Mouse (Mus musculus) lung, embryonic 15.5 days (tissue): Measurements from ENCODE around the gene Kifc5b. TPM values are rescaled to one million over a fixed set of nuclear protein-coding genes. Genes with fewer than 3 reads are reported as not detected.
"Not testable (repeated sequence)": the region's sequence is repeated elsewhere in the genome, so short reads cannot be mapped to it uniquely, and the experiment has no call there.

Experiments
- ATAC-seq: fragments of 200-750 bp; cut with Nextera tagmentation; 2 replicates; pipeline ENCODE4 v1.8.0; 2017; ENCODE audit warnings: moderate number of reproducible peaks, borderline replicate concordance; ENCODE audit not compliant: low FRiP score, low TSS enrichment; ENCODE audit errors: extremely low read depth
- H3K27ac ChIP-seq: fragments of 300-500 bp; sonication (generic); 2 replicates; pipeline ENCODE4 v1.5.1; 2015; ENCODE audit warnings: moderate library complexity, mild to moderate bottlenecking, inconsistent platforms
- H3K27me3 ChIP-seq: fragments of 300-500 bp; sonication (generic); 2 replicates; pipeline ENCODE4 v1.6.1; 2015; ENCODE audit warnings: inconsistent platforms
- H3K36me3 ChIP-seq: fragments of 300-500 bp; sonication (generic); 2 replicates; pipeline ENCODE4 v1.6.1; 2015; ENCODE audit warnings: inconsistent platforms
- H3K4me1 ChIP-seq: fragments of 300-500 bp; sonication (generic); 2 replicates; pipeline ENCODE4 v1.6.1; 2015; ENCODE audit warnings: inconsistent platforms
- H3K4me2 ChIP-seq: fragments of 300-500 bp; sonication (generic); 2 replicates; pipeline ENCODE4 v1.6.1; 2015; ENCODE audit warnings: inconsistent platforms, mild to moderate bottlenecking, moderate library complexity
- H3K4me3 ChIP-seq: fragments of 300-500 bp; sonication (generic); 2 replicates; pipeline ENCODE4 v1.5.1; 2015; ENCODE audit warnings: mild to moderate bottlenecking, inconsistent platforms
- H3K9ac ChIP-seq: fragments of 300-500 bp; sonication (generic); 2 replicates; pipeline ENCODE4 v1.6.1; 2015; ENCODE audit warnings: inconsistent platforms
- H3K9me3 ChIP-seq: fragments of 300-500 bp; sonication (generic); 2 replicates; pipeline ENCODE4 v1.6.1; 2016; ENCODE audit warnings: inconsistent platforms
- WGBS: fragments of 180-500 bp; shearing (Covaris S2); methylation state at CpG from one replicate; pipeline ENCODE4 v1.1.7; 2015; 5-methylcytosine and 5-hydroxymethylcytosine counted together
- polyA plus RNA-seq: library from polyadenylated mRNA; unstranded; fragments of >200 nt; fragmentation: Nextera tagmentation; extraction: Ambion mirVana; gene quantifications from 2 replicates; pipeline ENCODE4 v1.2.1, GENCODE M21; 2015

Kifc5b gene
- polyA plus RNA-seq, 1 experiment from 2014 or later, result 8.0 TPM

DNA sequence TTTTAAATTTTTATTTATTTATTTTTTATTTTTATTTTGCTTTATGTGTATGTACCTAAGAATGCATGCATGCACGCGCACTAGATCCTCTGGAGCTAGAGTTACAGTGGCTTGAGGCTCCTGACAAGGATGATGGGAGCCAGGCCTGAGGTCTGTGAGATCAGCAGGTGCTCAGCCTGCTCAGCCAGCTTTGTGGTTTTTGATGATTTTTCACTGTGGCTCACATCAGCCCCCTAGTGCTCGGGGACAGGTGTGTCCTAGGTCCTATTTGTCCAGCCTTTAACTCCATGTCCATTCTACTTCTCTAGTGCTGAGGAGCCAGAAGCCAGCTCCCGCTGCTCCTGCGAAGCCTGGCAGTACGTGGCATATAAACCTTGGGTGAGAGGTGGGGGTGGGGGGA lies 5.5 kb downstream of the Kifc5b start:
- H3K4me3 ChIP-seq, H3K9ac ChIP-seq, H3K4me2 ChIP-seq, H3K27me3 ChIP-seq, H3K27ac ChIP-seq, ATAC-seq, H3K4me1 ChIP-seq, H3K9me3 ChIP-seq: not testable (repeated sequence)
- H3K36me3 ChIP-seq, result peaks cover 28% of the 10 kb centered on the region
- WGBS, result 80% methylated on average over 5 of the region's 6 CpGs

DNA sequence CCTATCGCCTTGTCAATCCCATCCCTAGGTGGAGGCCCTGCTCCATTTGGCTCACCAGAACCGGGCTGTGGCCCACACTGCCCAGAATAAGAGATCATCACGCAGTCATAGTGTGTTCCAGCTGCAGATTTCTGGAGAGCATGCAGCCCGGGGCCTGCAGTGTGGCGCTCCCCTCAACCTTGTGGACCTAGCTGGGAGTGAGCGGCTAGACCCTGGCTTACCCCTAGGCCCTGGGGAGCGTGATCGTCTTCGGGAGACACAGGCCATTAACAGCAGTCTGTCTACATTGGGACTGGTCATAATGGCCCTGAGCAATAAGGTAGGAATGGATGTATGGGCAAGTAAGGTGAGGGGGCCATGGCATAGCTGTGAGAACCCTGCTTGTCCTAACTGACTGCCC lies 8.5 kb downstream of the Kifc5b start:
- H3K27me3 ChIP-seq, H3K4me1 ChIP-seq, H3K9me3 ChIP-seq, ATAC-seq, H3K27ac ChIP-seq, H3K4me2 ChIP-seq, H3K9ac ChIP-seq, H3K4me3 ChIP-seq: not testable (repeated sequence)
- H3K36me3 ChIP-seq, result peaks cover 51% of the 10 kb centered on the region
- 95% methylated on average over 9 of the region's 9 CpGs for WGBS

DNA sequence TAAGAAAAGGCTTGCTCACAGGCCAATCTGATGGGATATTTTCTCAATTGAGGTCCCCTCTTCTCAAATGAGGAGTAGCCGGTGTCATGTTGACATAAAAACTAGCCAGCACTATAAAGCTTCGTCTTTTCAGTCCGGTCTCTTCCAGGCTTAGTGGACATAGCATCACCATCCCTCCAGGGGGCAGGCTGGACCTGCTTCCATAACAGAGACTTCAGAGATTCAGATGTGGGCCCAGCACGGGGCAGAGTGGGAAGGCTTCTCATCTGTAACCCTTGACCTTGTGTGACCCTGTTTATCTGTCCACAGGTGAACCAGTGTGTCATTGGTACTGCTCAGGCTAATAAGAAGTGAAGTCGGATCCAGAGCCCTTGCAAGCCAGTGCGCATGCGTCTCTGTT lies 14.9 kb downstream of the Kifc5b start:
- not testable (repeated sequence) for H3K9ac ChIP-seq, H3K27me3 ChIP-seq, H3K4me2 ChIP-seq, H3K4me3 ChIP-seq, H3K9me3 ChIP-seq, H3K27ac ChIP-seq
- peaks cover 15% of the 10 kb centered on the region for H3K4me1 ChIP-seq
- WGBS, result 62% methylated on average over 7 of the region's 7 CpGs
- ATAC-seq, result 0 out of 2 replicates have a peak, but pooled peaks have one; percentile 3
- H3K36me3 ChIP-seq, result peaks cover 47% of the 10 kb centered on the region

DNA sequence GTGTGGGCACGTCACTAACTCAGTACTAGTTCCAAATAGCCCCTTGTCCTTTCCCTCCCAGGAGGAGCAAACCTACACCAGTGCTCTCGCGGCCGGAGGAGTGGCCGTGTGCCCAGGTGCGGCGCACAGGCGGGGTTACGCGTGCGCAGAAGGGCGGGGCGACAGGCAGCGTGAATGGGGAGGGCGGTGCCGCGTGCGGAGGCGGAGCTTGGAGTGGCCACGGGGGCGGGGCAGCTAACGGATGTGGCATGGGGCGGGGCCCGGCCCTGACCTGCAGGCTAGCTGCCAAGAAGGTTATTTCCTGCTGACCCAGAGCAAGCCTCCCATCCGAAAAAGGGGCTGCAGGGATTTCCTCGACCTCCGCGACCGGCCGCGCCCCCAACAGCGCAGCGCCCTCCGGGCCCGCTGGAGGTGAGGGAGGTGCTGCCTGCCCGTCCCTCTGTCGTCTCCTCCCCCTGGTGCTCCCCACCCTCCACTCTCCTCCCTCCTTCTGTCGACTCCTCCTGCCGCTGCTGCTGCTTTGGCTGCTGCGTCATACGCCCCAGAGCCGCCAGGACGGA lies 16.0 kb downstream of the Kifc5b start, which contains the start of gene Phf1:
Gene Phf1 (plus strand): TSS at position 214 of the 560 bp plus-strand sequence.
- Histone ChIP-seq H3K27ac (peak within 1 kb of the TSS; percentile 89), H3K9me3 (no peaks in the 10 kb centered on the region), H3K9ac (peak within 1 kb of the TSS; percentile 62), H3K4me3 (peak within 1 kb of the TSS; percentile 57), H3K27me3 (no peaks in the 10 kb centered on the region), H3K4me1 (peaks cover 23% of the 10 kb centered on the region), H3K36me3 (peaks cover 41% of the 10 kb centered on the region), H3K4me2 (peak within 1 kb of the TSS; percentile 86)
- WGBS, result under 1% methylated on average over 42 of the region's 43 CpGs
- ATAC-seq, result peak; percentile 91

DNA sequence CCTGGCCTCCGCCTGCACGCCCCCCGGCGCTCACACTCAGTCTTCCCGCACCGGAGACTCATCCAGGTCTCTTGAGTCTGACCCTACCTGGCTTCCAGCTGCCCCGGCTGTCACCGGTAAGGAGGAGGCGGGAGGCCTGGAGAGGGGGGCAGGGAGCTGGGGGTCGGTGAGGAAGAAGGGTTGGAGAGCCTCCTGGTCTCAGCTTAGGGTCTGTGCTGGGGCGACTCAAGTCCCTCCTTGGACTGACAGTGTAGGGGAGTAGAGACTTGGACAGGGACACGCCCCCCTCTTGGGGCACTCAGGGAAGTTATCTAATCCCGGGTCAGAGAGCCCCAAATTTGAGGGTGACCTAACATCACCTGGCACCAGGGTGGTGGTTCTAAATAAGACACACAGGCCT lies 16.5 kb downstream of the Kifc5b start:
- Histone ChIP-seq H3K27ac (peak overlapping the region; percentile 89), H3K4me3 (peak overlapping the region; percentile 57), H3K9me3 (no peaks in the 10 kb centered on the region), H3K36me3 (peaks cover 40% of the 10 kb centered on the region), H3K4me2 (peak overlapping the region; percentile 86), H3K9ac (peak overlapping the region; percentile 62), H3K4me1 (peaks cover 28% of the 10 kb centered on the region), H3K27me3 (no peaks in the 10 kb centered on the region)
- ATAC-seq, result peak; percentile 20; the same call in 1 of the 2 replicates
- 4% methylated on average over 13 of the region's 13 CpGs for WGBS

DNA sequence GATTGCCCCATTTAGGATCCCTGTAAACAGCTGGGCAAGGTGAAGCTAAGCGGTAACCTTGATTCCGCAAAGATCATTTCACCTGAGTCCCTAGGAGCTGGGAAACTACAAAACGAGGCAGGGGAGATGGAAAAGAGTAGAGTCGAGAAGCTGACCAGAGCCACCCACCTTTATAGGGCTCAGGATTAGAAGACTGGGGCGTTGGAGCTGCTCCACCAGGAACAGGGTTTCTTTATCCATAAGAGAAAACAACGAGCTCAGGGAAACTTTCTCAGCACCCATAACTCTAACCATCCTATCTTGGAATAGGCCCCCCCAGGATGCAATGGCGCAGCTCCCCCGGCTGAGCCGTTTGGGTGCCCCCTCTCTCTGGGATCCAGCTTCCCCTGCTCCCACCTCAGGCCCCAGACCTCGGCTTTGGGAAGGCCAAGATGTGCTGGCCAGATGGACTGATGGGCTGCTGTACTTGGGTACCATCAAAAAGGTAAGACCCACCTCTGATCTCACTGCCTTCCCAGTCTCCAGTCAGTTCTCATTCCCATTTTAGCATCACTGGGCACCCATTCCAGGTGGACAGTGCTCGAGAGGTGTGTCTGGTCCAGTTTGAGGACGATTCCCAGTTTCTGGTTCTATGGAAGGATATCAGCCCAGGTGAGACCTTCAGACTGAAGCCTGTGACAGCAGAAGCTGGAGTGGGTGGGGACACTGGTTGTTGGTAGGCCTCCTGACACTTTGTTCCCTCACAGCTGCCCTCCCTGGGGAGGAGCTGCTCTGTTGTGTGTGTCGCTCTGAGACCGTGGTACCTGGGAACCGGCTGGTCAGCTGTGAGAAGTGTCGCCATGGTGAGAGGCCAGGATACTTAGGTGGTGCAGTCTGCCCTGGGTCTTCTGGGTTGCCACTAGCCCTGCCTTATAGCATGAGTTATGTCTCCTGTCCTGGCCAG lies 17.3 kb downstream of the Kifc5b start:
- H3K4me1 ChIP-seq, result peaks cover 33% of the 10 kb centered on the region
- H3K36me3 ChIP-seq, result peaks cover 36% of the 10 kb centered on the region
- peak overlapping the region; percentile 62 for H3K9ac ChIP-seq
- peak overlapping the region; percentile 86 for H3K4me2 ChIP-seq
- no peak for ATAC-seq
- H3K27ac ChIP-seq, result no peak overlapping the region
- WGBS, result 75% methylated on average over 16 of the region's 16 CpGs
- peak overlapping the region; percentile 57 for H3K4me3 ChIP-seq
- H3K9me3 ChIP-seq, result no peaks in the 10 kb centered on the region
- H3K27me3 ChIP-seq, result no peaks in the 10 kb centered on the region

DNA sequence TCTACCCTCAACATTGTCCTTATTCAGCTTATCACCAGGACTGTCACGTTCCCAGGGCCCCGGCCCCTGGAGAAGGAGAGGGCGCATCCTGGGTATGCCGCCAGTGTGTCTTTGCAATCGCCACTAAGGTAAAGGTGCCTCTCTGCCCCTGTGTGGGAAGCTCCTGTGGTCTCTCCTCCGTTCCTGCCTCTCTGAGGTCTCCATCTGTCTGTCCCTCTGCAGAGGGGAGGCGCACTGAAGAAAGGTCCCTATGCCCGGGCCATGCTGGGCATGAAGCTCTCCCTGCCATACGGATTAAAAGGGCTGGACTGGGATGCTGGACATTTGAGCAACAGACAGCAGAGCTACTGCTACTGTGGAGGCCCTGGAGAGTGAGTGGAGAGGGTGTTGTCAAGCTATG lies 18.1 kb downstream of the Kifc5b start:
- no peak for ATAC-seq
- 90% methylated on average over 9 of the region's 9 CpGs for WGBS
- peaks cover 28% of the 10 kb centered on the region for H3K36me3 ChIP-seq

DNA sequence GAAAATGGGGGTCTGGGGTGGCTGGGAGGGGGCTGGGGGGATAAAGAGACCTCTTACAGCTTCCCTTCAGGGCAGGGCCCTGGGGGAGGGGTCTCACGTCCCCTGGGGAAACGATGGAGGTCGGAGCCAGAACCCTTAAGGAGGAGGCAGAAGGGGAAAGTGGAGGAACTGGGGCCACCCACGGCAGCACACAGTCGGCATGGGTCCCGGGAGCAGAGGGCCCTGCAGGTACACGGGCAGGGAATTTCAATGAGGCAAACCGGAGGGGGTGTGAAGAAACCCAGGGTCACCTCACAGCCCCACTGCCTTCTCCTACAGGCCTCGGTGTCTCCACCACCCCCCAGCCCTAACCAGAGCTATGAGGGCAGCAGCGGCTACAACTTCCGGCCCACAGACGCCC lies 19.6 kb downstream of the Kifc5b start:
- H3K4me1 ChIP-seq, result peaks cover 46% of the 10 kb centered on the region
- ATAC-seq, result no peak

More for the DNA sequence above, 18.1 kb downstream of the Kifc5b start:
- Histone ChIP-seq H3K27me3 (no peaks in the 10 kb centered on the region), H3K4me3 (no peak overlapping the region), H3K9me3 (no peaks in the 10 kb centered on the region), H3K4me2 (no peak overlapping the region), H3K27ac (no peak overlapping the region), H3K4me1 (peaks cover 35% of the 10 kb centered on the region), H3K9ac (no peak overlapping the region)

DNA sequence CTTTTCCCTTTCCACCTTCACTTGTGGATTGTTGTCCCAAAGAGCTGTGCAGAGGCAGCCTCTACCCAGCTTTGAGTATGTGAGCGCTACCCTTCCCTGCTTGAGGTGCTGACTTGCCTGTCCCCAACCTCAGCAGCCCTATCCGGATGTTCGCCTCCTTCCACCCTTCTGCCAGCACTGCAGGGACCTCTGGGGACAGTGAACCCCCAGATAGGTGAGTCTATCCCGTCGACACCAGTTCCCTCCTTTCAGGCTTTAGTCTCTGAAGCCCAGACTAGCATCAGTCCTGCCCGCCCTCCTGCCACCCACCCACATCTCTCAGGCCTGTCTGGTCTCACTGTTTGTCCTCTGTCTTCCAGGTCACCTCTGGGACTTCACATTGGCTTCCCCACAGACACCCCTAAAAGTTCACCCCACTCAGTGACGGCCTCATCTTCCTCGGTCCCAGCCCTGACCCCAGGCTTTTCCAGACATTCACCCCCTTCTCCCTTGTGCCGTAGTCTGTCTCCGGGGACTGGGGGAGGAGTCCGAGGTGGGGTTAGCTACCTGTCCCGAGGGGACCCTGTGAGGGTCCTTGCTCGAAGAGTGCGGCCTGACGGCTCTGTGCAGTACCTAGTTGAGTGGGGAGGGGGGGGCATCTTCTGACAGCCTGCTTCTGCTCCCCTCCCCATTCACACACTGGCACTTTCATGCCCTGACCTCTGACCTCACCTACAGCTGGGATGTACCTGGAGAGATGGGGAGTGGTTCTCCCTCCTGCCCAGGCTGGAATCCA lies 20.2 kb downstream of the Kifc5b start:
- WGBS, result 77% methylated on average over 15 of the region's 15 CpGs
- no peak for ATAC-seq
- Histone ChIP-seq H3K36me3 (peaks cover 20% of the 10 kb centered on the region), H3K4me3 (no peak overlapping the region), H3K4me2 (peak overlapping the region; percentile 95), H3K4me1 (peaks cover 46% of the 10 kb centered on the region), H3K9ac (no peak overlapping the region), H3K27me3 (no peaks in the 10 kb centered on the region), H3K9me3 (no peaks in the 10 kb centered on the region), H3K27ac (no peak overlapping the region)

More for the DNA sequence above, 19.6 kb downstream of the Kifc5b start:
- H3K36me3 ChIP-seq, result peaks cover 20% of the 10 kb centered on the region
- H3K9ac ChIP-seq, result no peak overlapping the region
- no peak overlapping the region for H3K4me2 ChIP-seq
- H3K4me3 ChIP-seq, result no peak overlapping the region
- H3K9me3 ChIP-seq, result no peaks in the 10 kb centered on the region
- 78% methylated on average over 12 of the region's 12 CpGs for WGBS
- no peaks in the 10 kb centered on the region for H3K27me3 ChIP-seq
- H3K27ac ChIP-seq, result no peak overlapping the region

DNA sequence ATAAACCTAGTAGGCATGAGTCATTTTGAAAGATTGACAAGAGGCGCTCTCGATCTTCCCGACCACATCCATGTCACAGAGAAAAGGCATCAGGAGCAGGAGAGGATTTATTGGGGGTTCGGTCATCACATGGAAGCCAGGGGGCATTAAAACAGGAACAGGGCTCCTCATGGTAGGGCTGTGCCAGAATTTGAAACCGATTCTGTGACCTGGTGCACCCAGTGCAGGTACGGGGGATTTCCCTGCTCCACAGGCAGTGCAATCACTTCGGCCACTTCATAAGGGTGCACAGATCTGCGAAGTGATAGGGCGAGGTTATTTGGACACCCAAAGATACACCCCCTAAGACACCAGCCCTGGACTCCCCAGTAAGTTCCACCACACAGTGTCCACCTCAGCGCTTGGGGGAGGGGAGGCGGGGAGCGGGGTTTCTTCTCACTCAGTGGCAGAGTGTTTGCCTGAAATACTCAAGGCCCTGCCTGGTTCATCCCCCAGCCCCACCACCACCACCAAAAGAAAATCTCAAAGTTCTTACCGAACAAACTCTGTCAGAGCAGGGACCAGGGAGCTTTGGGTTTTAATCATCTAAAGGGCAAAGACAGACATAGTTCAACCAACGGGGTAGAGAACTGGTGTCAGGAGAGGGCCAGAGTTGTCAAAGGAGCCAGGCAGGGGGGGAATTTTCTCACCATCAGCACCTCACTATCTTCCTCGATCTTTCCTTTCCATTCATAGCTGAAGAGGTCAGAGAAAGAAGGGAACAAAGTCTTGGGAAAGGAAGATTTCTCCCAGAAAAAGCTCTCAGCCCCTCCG lies 21.2 kb downstream of the Kifc5b start:
- Histone ChIP-seq H3K9ac (peak overlapping the region; percentile 70), H3K4me3 (peak overlapping the region; percentile 82), H3K4me1 (peaks cover 40% of the 10 kb centered on the region), H3K27ac (peak overlapping the region; percentile 92), H3K27me3 (no peaks in the 10 kb centered on the region), H3K36me3 (peaks cover 20% of the 10 kb centered on the region), H3K9me3 (no peaks in the 10 kb centered on the region), H3K4me2 (peak overlapping the region; percentile 95)
- 41% methylated on average over 16 of the region's 16 CpGs for WGBS
- ATAC-seq, result no peak

DNA sequence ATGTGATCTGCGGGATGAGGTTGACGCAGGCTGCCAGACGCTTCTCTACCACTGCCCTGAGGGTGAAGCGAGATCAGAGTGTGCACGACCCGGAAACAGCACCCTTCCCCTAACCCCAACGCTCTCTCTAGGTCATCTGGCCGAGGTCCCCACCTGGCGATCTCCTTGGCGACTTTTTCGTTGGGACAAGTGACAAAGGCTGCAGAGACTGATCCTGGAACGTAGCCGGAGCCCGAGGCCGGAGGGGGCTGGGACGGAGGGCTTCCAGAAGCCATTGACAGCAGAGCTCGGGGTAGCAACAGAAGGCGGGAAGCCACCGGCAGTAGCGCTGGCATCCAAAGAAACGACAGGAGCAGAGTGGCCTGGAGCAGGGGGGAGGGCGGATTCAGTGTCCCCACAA lies 21.8 kb downstream of the Kifc5b start:
- Histone ChIP-seq H3K4me3 (peak overlapping the region; percentile 82), H3K27ac (peak overlapping the region; percentile 92), H3K27me3 (no peaks in the 10 kb centered on the region), H3K36me3 (peaks cover 20% of the 10 kb centered on the region), H3K9me3 (no peaks in the 10 kb centered on the region), H3K9ac (peak overlapping the region; percentile 70), H3K4me2 (peak overlapping the region; percentile 95), H3K4me1 (peaks cover 35% of the 10 kb centered on the region)
- WGBS, result under 1% methylated on average over 22 of the region's 22 CpGs
- ATAC-seq, result peak; percentile 0
